Mouse (Mus musculus) hindbrain, embryonic 14.5 days (tissue): ENCODE results near the gene Smyd1. TPM values are rescaled to one million over a fixed set of nuclear protein-coding genes. Genes with fewer than 3 reads are reported as not detected.
A peak's percentile ranks its signal among the peaks of the same experiment; 100 is the strongest.

Experiments
- ATAC-seq: fragments of 200-750 bp; cut with Nextera tagmentation; 2 replicates; pipeline ENCODE4 v1.8.0; 2017; ENCODE audit warnings: moderate number of reproducible peaks, mild to moderate bottlenecking, moderate TSS enrichment, moderate library complexity; ENCODE audit not compliant: low FRiP score
- DNase-seq: peaks from one replicate; pipeline ENCODE4 v3.0.0-alpha.2; 2015; ENCODE audit warnings: low spot score
- H3K27ac ChIP-seq: fragments of 300-500 bp; sonication (generic); 2 replicates; pipeline ENCODE4 v1.5.1; 2014; ENCODE audit warnings: mild to moderate bottlenecking, moderate library complexity
- H3K27me3 ChIP-seq: fragments of 300-500 bp; sonication (generic); 2 replicates; pipeline ENCODE4 v1.6.1; 2014; ENCODE audit warnings: mild to moderate bottlenecking, low read length, mixed read lengths; ENCODE audit not compliant: control insufficient read depth, insufficient read depth
- H3K36me3 ChIP-seq: fragments of 300-500 bp; sonication (generic); replicated peaks from 2 replicates; pipeline ENCODE4 v1.6.1; 2014; ENCODE audit not compliant: control insufficient read depth, insufficient read depth
- H3K4me1 ChIP-seq: fragments of 300-500 bp; sonication (generic); replicated peaks from 2 replicates; pipeline ENCODE4 v1.6.1; 2014; ENCODE audit warnings: antibody characterized with exemption, low read length, mixed read lengths; ENCODE audit not compliant: control insufficient read depth, insufficient read depth
- H3K4me2 ChIP-seq: fragments of 300-500 bp; sonication (generic); replicated peaks from 2 replicates; pipeline ENCODE4 v1.6.1; 2014; ENCODE audit warnings: mild to moderate bottlenecking, moderate library complexity
- H3K4me3 ChIP-seq: fragments of 300-500 bp; sonication (generic); replicated peaks from 2 replicates; pipeline ENCODE4 v1.5.1; 2014; ENCODE audit warnings: mild to moderate bottlenecking, low read length
- H3K9ac ChIP-seq: fragments of 300-500 bp; sonication (generic); 2 replicates; pipeline ENCODE4 v1.6.1; 2014
- H3K9me3 ChIP-seq: fragments of 300-500 bp; sonication (generic); 2 replicates; pipeline ENCODE4 v1.6.1; 2016; ENCODE audit warnings: low read length; ENCODE audit not compliant: control insufficient read depth
- WGBS: fragments of 180-500 bp; shearing (Covaris S2); extraction: QIAGEN DNeasy Blood & Tissue Kit; methylation state at CpG from one replicate; pipeline ENCODE4 v1.1.7; 2014; 5-methylcytosine and 5-hydroxymethylcytosine counted together
- polyA plus RNA-seq: library from polyadenylated mRNA; unstranded; fragments of >200 nt; fragmentation: Nextera tagmentation; extraction: Ambion mirVana; gene quantifications from 2 replicates; pipeline ENCODE4 v1.2.1, GENCODE M21; 2014

Gene Smyd1
- polyA plus RNA-seq, 1 experiment from 2014 or later = 0.24 TPM

DNA sequence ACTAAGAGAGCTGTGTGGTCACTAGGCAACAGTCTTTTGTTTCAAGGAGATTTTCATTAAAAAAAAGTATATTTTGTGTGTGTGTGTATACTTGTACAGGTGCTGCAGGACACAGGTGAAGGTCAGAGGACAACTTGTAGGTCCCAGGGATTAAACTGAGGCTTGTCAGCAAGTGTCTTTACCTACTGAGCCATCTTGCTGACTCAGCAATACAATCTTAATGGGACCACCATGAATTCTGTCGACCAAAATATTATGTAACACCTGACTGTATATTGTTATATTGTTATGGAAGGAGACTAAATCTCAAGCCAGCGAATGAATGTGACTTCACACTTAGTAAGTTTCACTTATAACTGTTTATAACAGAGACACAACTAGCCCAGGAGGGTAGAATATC lies 24.0 kb downstream of the Smyd1 start:
- H3K9ac ChIP-seq = no peak overlapping the region
- 63% methylated on average over 2 of the region's 2 CpGs for WGBS
- H3K36me3 ChIP-seq = no peaks in the 10 kb centered on the region
- no peaks in the 10 kb centered on the region for H3K27me3 ChIP-seq
- H3K27ac ChIP-seq = no peak overlapping the region
- H3K4me2 ChIP-seq = no peak overlapping the region
- DNase-seq (no peak), ATAC-seq (no peak)
- no peaks in the 10 kb centered on the region for H3K4me1 ChIP-seq
- no peaks in the 10 kb centered on the region for H3K9me3 ChIP-seq
- no peak overlapping the region for H3K4me3 ChIP-seq

DNA sequence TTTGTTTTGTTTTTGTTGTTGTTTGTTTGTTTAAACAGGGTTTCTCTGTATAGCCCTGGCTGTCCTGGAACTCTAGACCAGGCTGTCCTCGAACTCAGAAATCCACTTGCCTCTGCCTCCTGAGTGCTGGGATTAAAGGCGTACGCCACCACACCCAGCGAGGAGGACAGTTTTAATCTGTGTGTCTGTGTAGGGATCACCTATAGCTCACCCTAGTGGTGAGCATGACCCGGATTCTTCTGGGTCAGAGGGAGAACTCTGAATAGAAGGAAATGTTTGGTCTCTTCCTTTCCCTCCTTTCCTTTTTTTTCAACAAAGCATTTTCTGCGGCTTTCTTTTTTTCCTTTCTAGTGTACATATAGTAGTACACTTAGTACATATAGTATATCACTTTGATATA lies 26.7 kb downstream of the Smyd1 start:
- Histone ChIP-seq H3K4me3 (no peak overlapping the region), H3K9ac (no peak overlapping the region), H3K9me3 (no peaks in the 10 kb centered on the region), H3K27ac (no peak overlapping the region), H3K4me1 (no peaks in the 10 kb centered on the region), H3K36me3 (no peaks in the 10 kb centered on the region), H3K4me2 (no peak overlapping the region), H3K27me3 (no peaks in the 10 kb centered on the region)
- no peak for ATAC-seq
- 72% methylated on average over 6 of the region's 6 CpGs for WGBS
- no peak for DNase-seq

DNA sequence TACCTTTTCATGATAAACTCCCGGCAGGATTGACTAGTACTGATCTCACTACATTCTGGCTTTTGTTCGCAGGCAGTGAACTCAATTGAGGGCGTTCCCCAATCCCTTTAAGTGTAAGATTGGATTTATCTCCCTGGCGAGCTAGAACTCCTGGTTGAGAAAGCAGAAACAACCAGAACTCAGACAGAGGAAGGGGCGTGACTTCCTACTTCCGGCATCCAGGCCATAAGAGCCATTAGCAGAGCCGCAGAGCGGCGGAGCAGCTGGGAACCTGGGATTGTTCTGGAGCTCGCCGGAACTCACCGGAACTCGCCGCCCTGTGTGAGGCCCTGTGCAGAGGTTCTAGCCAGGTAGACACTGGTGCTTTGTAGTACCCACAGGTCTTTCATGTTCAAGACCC lies 28.5 kb downstream of the Smyd1 start:
- Histone ChIP-seq H3K4me2 (no peak overlapping the region), H3K27me3 (no peaks in the 10 kb centered on the region), H3K36me3 (no peaks in the 10 kb centered on the region), H3K9ac (no peak overlapping the region), H3K27ac (no peak overlapping the region), H3K9me3 (no peaks in the 10 kb centered on the region), H3K4me3 (no peak overlapping the region), H3K4me1 (no peaks in the 10 kb centered on the region)
- no peak for DNase-seq
- 84% methylated on average over 14 of the region's 14 CpGs for WGBS
- ATAC-seq = no peak

DNA sequence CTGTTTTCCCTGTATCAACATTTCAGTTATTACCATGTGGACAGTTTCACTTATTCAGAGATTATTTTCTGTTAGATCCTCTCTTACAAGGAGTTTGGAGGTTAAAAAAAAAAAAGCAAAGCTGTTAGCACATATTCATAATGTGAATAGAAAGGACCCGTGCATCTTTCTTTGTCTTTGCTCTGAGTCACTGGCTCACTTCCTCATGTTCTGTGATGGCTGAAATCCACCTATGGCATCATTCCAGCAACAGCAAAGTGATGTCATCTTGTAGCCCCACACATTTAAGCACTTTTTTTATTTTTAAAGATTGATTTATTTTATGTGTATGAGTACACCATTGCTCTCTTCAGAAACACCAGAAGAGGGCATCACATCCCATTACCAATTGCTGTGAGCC lies 42.6 kb downstream of the Smyd1 start:
- ATAC-seq (no peak), DNase-seq (no peak)
- Histone ChIP-seq H3K9me3 (no peaks in the 10 kb centered on the region), H3K27me3 (no peaks in the 10 kb centered on the region), H3K4me3 (no peak overlapping the region), H3K4me2 (no peak overlapping the region), H3K36me3 (peaks cover 5% of the 10 kb centered on the region; the same call in 1 of the 2 replicates), H3K4me1 (no peaks in the 10 kb centered on the region), H3K9ac (no peak overlapping the region), H3K27ac (no peak overlapping the region)
- 85% methylated on average over 1 of the region's 1 CpGs for WGBS

DNA sequence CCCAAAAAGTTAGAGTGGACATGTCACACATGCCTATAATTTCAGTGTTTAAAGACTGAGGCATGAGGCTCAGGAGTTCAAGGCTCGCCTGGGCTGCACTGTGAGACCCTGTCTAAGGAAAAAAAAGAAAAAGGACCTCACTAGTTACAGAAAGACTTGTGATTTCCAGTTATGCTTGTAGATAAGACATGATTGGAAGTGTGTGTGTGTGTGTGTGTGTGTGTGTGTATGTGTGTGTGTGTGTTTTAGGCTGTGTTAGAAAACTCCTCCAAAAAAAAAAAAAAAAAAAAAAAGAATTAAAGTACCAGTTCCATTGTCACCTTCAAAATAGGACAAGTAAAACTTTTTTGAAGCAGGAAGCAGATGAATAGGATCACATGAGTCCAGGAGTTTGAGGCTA lies 47.4 kb downstream of the Smyd1 start:
- Histone ChIP-seq H3K9ac (no peak overlapping the region), H3K27ac (no peak overlapping the region), H3K4me3 (no peak overlapping the region), H3K4me1 (peaks cover 15% of the 10 kb centered on the region), H3K9me3 (no peaks in the 10 kb centered on the region), H3K36me3 (no peaks in the 10 kb centered on the region), H3K4me2 (no peak overlapping the region), H3K27me3 (no peaks in the 10 kb centered on the region)
- ATAC-seq (no peak), DNase-seq (no peak)
- WGBS = 87% methylated on average over 1 of the region's 1 CpGs

DNA sequence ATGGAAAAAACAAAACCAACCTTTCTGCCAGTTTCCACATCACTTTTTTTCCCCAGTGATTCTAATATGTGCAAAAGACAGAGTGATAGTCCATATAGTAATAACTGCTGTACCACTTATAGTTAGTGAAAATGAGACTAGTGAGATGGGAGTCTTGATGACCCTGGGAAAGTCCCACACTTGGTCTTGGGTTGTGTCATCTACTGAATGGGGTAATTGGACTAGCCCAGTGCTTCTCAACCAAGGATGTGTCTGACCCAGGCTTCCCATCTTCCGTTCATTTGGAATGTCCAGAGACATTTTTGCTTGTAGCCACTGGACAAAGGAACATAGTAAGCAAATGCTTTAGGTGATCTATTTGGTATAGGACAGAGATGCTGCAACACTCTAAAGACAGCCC lies 48.3 kb downstream of the Smyd1 start:
- Histone ChIP-seq H3K27me3 (no peaks in the 10 kb centered on the region), H3K9ac (no peak overlapping the region), H3K27ac (no peak overlapping the region), H3K4me3 (no peak overlapping the region), H3K9me3 (no peaks in the 10 kb centered on the region), H3K4me1 (peaks cover 15% of the 10 kb centered on the region), H3K4me2 (no peak overlapping the region), H3K36me3 (no peaks in the 10 kb centered on the region)
- ATAC-seq (no peak), DNase-seq (no peak)
- 97% methylated on average over 1 of the region's 1 CpGs for WGBS

DNA sequence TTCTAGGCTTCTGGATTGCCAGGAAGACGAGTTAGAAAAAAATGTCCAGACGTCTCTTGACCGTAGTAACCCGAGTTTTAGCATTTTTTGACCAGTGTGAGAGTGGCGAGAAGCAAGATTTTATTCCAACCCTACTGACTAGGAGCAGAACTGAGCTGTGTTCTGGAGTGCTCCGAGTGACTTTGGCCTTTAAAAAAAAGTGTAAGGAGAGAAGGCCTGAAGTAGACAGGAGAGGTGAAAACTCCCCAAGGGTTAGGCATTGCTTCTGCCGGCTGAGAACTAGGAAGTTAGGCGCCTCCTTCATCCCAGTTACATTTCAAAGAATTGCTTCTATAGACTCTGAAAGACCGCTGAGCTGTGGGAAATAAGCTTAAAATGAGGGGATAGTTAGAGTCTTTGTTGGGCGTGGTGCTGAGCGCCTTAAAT lies 49.7 kb downstream of the Smyd1 start:
- ATAC-seq = no peak
- no peak for DNase-seq
- peak overlapping the region; percentile 79 for H3K4me3 ChIP-seq
- H3K27ac ChIP-seq = peak overlapping the region; percentile 95
- no peaks in the 10 kb centered on the region for H3K9me3 ChIP-seq
- peak overlapping the region; percentile 73 for H3K4me2 ChIP-seq
- H3K9ac ChIP-seq = peak overlapping the region; percentile 98
- WGBS = under 1% methylated on average over 11 of the region's 11 CpGs
- peaks cover 15% of the 10 kb centered on the region for H3K4me1 ChIP-seq
- no peaks in the 10 kb centered on the region for H3K27me3 ChIP-seq
- no peaks in the 10 kb centered on the region for H3K36me3 ChIP-seq

DNA sequence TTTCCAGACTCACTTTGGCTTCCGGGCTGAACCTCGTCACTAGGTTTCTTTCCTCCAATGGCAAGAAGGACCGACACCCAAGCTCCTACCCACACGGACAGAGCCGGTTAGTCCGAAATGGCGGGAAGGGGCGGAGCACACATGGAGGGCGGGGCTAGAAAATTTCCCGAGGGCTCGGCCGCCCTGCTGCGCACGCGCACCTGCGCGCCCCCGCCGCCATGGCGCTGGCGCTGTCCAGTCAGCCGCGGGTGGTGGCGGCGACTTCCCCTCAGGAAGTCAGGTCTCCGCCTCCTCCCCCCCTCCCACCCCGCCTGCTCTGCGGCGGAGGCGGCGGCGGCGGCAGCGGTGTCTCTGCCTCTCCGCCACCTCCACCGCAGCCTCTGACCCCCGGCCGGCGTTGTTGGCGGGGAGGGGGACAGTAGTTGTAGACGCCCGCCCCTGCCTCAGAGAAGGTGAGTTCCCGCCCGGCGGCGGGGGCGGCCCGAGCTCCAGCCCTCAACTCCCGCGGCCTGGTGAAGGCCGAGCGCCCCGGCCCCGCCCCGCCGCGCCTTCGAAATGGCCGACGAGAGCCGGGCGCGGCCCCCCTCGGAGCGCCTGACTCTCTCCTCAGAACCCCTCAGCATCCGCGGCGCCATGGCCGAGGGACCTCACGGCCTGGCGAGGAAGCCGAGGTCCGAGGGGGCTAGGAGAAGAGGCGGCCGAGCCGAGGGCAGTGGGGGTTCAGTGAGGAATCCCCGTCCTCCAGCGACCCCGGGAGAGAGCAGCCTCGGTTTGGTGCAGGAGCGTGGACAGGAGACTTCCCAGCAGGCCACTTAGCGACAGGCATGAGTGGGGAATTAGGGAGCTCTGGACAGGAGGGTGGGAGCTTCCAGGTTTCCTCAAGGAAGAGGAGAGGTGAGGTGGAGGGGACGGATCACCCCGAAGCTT lies 50.4 kb downstream of the Smyd1 start, which contains the start of gene Krcc1:
Gene Krcc1, plus strand, starts transcription at position 289 of the 927 bp plus-strand sequence.
- Histone ChIP-seq H3K9me3 (no peaks in the 10 kb centered on the region), H3K4me2 (peak within 1 kb of the TSS; percentile 73), H3K4me3 (peak within 1 kb of the TSS; percentile 79), H3K4me1 (peaks cover 15% of the 10 kb centered on the region), H3K27me3 (no peaks in the 10 kb centered on the region), H3K27ac (peak within 1 kb of the TSS; percentile 95), H3K9ac (peak within 1 kb of the TSS; percentile 98), H3K36me3 (no peaks in the 10 kb centered on the region)
- under 1% methylated on average over 74 of the region's 84 CpGs for WGBS
- DNase-seq (peak; percentile 97), ATAC-seq (peak; percentile 94)

DNA sequence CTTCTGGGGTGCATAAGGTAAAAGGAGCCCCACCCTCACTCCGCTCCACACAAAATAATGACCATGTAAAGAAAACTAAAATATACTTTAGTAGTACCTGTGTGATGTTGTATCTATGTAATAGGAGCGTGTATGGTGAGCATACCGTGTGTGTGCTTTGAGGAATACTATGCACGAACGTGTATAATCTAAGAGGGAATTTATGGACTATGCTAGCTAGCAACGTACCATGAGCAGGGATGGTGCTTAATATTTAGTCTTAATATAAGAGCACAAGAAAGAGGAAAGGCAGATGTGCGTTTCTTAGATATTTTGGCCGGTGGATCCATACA lies 51.0 kb downstream of the Smyd1 start:
- Histone ChIP-seq H3K4me1 (peaks cover 15% of the 10 kb centered on the region), H3K4me3 (peak overlapping the region; percentile 79), H3K27ac (peak overlapping the region; percentile 95), H3K4me2 (peak overlapping the region; percentile 73), H3K9ac (peak overlapping the region; percentile 57), H3K9me3 (no peaks in the 10 kb centered on the region), H3K36me3 (no peaks in the 10 kb centered on the region), H3K27me3 (no peaks in the 10 kb centered on the region)
- WGBS = 2% methylated on average over 8 of the region's 8 CpGs
- no peak for DNase-seq
- peak; percentile 66 for ATAC-seq
